Mouse (Mus musculus) heart, adult 2 months (tissue): ENCODE data around the gene Hltf. TPM values are rescaled to one million over a fixed set of nuclear protein-coding genes. Genes with fewer than 3 reads are reported as not detected.
A peak's percentile ranks its signal among the peaks of the same experiment; 100 is the strongest.
"Not testable (repeated sequence)": the region's sequence is repeated elsewhere in the genome, so short reads cannot be mapped to it uniquely, and the experiment has no call there.

Source experiments
- DNase-seq, 2 experiments: peaks; one replicate each; pipeline ENCODE4 v3.0.0; 2021
- H3K27ac ChIP-seq: fragments of 200-600 bp; 2 replicates; pipeline ENCODE4 v1.8.1; 2022
- H3K27me3 ChIP-seq: fragments of 200-500 bp; 2 replicates; pipeline ENCODE4 v1.6.1; 2012; ENCODE audit warnings: mild to moderate bottlenecking, low read length, inconsistent platforms, mixed read lengths; ENCODE audit not compliant: control insufficient read depth, insufficient read depth
- H3K36me3 ChIP-seq: fragments of 200-500 bp; 2 replicates; pipeline ENCODE4 v1.6.1; 2012; ENCODE audit warnings: low read length, inconsistent platforms; ENCODE audit not compliant: control insufficient read depth, insufficient read depth
- H3K4me1 ChIP-seq: fragments of 200-500 bp; 2 replicates; pipeline ENCODE4 v1.6.1; 2011; ENCODE audit warnings: low read length; ENCODE audit not compliant: control insufficient read depth, insufficient read depth
- H3K4me3 ChIP-seq: fragments of 200-600 bp; 2 replicates; pipeline ENCODE4 v1.8.1; 2022
- H3K79me2 ChIP-seq: fragments of 200-500 bp; replicated peaks from 2 replicates; pipeline ENCODE4 v1.6.1; 2012; ENCODE audit warnings: mild to moderate bottlenecking, inconsistent platforms, low read length, moderate library complexity, mixed read lengths; ENCODE audit not compliant: control insufficient read depth, insufficient read depth
- H3K9ac ChIP-seq: fragments of 200-500 bp; 2 replicates; pipeline ENCODE4 v1.6.1; 2012; ENCODE audit warnings: low read depth, mild to moderate bottlenecking, control low read depth, inconsistent platforms, low read length, mixed read lengths
- CTCF ChIP-seq: fragments of 200-600 bp; IDR thresholded peaks from 2 replicates; pipeline ENCODE4 v1.8.1; 2022; ENCODE audit warnings: antibody characterized with exemption, mild to moderate bottlenecking, moderate library complexity
- EP300 ChIP-seq: fragments of 200-500 bp; IDR thresholded peaks from 2 replicates; pipeline ENCODE4 v1.6.1; 2011; ENCODE audit warnings: low read depth, low read length, control low read depth; ENCODE audit not compliant: insufficient read depth
- POLR2A ChIP-seq: fragments of 200-500 bp; IDR thresholded peaks from 2 replicates; pipeline ENCODE4 v1.6.1; 2011; ENCODE audit warnings: mild to moderate bottlenecking, low read depth, low read length, control low read depth; ENCODE audit not compliant: insufficient read depth
- WGBS: fragments of 180-500 bp; shearing (Covaris S2); methylation state at CpG from one replicate; pipeline ENCODE4 v1.1.7; 2018; 5-methylcytosine and 5-hydroxymethylcytosine counted together
- intact Hi-C: fragments of 180-260 bp; cut with DNase I; formaldehyde crosslinking; loops from one replicate; pipeline ENCODE4 v1.15.1; 2025
- polyA plus RNA-seq: library from polyadenylated mRNA; depleted of rRNA; stranded (reverse); fragments of >200 nt; gene quantifications from 2 replicates; pipeline ENCODE4 v1.2.3, GENCODE M21; 2012
- total RNA-seq, 2 experiments: library from RNA; stranded (reverse); gene quantifications; 2 replicates each; pipeline ENCODE4 v1.2.3; 2021

Gene Hltf
- total and polyA plus RNA-seq, 3 experiments: 3.1 to 14.2 (median 11.9) TPM

DNA sequence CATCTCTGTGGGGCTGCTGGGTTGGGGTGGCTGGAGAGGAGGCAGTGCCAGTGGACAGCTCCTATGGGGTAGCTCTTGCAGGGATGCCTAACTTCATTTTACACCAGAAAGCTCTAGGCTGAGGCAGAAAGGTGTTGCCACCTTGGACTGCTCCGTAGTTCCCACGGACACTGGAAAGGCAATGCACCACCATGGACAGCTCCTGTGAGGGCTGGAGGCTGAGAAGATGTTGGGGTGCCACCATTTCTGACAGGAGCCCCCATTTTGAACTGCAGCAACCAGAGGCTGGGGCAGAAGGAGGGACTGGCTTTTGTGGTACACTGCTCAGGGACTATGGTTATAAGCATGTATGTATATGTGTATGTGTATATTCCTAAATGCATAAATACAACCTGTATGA lies 54.3 kb downstream of the Hltf start:
- no peaks in the 10 kb centered on the region for H3K27me3 ChIP-seq
- H3K4me3 ChIP-seq: no peak overlapping the region
- H3K36me3 ChIP-seq: no peaks in the 10 kb centered on the region; the same call in 1 of the 2 replicates
- 98% methylated on average over 2 of the region's 2 CpGs for WGBS
- intact Hi-C loops: no loop called here
- no peak for DNase-seq
- no peaks in the 10 kb centered on the region for H3K79me2 ChIP-seq
- TF ChIP-seq EP300 (no peak), CTCF (no peak), POLR2A (no peak)
- no peak overlapping the region for H3K27ac ChIP-seq
- H3K9ac ChIP-seq: no peak overlapping the region
- no peaks in the 10 kb centered on the region for H3K4me1 ChIP-seq

DNA sequence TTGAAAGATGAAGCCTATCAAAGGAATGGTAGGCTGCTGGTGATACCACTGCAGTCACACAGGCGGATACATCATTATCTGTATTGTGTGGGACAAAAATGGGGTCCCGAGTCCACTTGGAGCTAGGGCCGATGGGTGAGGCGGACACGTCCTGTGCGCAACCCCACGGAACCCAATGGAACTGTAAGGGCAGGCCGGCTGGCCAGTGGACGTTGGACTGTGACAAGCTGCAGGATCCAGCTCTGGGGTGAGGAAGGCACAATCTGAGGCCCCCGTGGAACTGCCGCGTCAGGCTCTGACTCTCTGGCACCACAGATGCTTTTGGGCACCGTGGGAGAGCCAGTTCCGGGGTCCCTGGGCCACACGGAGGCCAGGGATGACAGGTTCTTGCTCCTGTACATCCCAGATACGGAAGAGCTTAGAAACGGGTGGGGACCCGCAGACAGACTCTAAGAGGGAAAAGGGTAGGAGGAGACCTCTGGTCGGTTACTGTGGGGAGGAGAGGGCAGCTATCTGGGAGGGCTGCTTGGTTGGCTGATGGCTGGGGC lies 61.5 kb downstream of the Hltf start:
- H3K27me3 ChIP-seq: no peaks in the 10 kb centered on the region
- DNase-seq: no peak
- no peak overlapping the region for H3K27ac ChIP-seq
- H3K79me2 ChIP-seq: no peaks in the 10 kb centered on the region
- no peak overlapping the region for H3K9ac ChIP-seq
- TF ChIP-seq EP300 (no peak), CTCF (no peak), POLR2A (no peak)
- no peak overlapping the region for H3K4me3 ChIP-seq
- no peaks in the 10 kb centered on the region; the same call in 1 of the 2 replicates for H3K36me3 ChIP-seq
- WGBS: 82% methylated on average over 19 of the region's 19 CpGs
- intact Hi-C loops: no loop called here
- no peaks in the 10 kb centered on the region for H3K4me1 ChIP-seq

DNA sequence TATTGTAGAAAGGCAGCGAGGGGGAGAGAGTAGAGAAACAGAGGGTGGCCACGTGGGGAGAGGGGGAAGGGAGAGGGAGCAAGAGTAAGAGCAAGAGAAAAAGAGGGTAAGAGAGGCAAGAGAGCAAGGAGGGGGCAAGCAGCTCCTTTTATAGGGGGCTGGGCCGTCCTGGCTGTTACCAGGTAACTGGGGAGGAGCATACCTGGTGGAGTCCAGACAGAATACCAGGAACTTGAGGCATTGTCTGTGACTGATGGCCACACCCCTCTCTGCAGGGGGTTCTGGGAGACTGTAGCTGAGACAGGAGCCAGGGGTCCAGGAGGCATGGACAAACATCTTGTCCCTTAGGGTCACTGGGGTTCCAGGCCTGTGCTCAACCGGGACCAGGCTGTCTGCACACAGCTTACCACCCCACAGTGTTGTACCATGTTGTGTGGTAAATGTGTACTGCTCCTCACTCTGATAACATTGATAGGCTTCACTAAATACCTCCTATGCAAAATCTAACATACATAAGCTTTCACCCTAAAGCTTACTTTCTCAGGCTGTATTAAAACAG lies 62.2 kb downstream of the Hltf start:
- no peak for DNase-seq
- H3K79me2 ChIP-seq: no peaks in the 10 kb centered on the region
- intact Hi-C loops: no loop called here
- 83% methylated on average over 4 of the region's 4 CpGs for WGBS
- no peak overlapping the region for H3K4me3 ChIP-seq
- H3K27me3 ChIP-seq: no peaks in the 10 kb centered on the region
- no peak overlapping the region for H3K9ac ChIP-seq
- no peak overlapping the region for H3K27ac ChIP-seq
- TF ChIP-seq EP300 (no peak), CTCF (no peak), POLR2A (no peak)
- no peaks in the 10 kb centered on the region; the same call in 1 of the 2 replicates for H3K36me3 ChIP-seq
- H3K4me1 ChIP-seq: no peaks in the 10 kb centered on the region

DNA sequence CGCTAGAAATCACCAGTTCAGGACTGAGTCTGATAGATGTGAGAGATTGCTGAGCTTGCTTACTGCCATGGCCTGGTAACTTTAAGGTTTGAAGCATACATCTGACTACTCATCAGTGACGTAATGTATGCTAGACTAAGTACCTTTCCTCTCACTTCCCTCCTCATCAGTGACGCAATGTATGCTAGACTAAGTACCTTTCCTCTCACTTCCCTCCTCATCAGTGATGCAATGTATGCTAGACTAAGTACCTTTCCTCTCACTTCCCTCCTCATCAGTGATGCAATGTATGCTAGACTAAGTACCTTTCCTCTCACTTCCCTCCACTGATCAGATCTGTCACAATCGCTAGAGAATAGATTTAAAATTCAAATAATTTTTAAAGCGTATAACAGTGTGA lies 64.0 kb downstream of the Hltf start:
- H3K27me3 ChIP-seq, H3K36me3 ChIP-seq: not testable (repeated sequence)
- WGBS: 93% methylated on average over 5 of the region's 5 CpGs

DNA sequence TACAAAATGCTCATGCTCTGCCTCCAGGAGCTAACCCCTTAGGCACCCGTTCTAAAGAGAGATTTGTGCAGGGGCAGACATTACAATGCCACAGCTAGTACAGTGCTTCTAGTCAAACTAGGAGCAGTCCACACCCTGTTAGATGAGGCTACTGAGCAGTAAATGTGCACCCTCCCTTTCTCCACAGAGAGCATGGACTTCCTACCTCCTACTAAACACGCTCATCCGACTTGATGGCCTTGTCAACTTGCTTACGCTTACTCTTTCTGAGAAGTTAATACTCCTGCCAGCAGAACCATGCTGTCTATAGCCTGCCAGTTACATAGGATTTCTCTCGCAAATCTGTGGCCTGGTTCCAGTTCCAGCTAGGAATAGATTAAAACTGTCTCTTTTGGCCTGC lies 68.0 kb downstream of the Hltf start:
- Histone ChIP-seq H3K4me1 (peaks cover 4% of the 10 kb centered on the region; the same call in 1 of the 2 replicates), H3K4me3 (no peak overlapping the region), H3K36me3 (peaks cover 2% of the 10 kb centered on the region; the same call in 1 of the 2 replicates), H3K79me2 (no peaks in the 10 kb centered on the region), H3K9ac (no peak overlapping the region), H3K27ac (no peak overlapping the region), H3K27me3 (no peaks in the 10 kb centered on the region)
- intact Hi-C loops: no loop called here
- DNase-seq: no peak
- WGBS: 84% methylated on average over 5 of the region's 5 CpGs
- TF ChIP-seq EP300 (no peak), CTCF (no peak), POLR2A (no peak)

More for the DNA sequence above, 64.0 kb downstream of the Hltf start:
- H3K4me3 ChIP-seq, H3K27ac ChIP-seq, intact Hi-C loops, DNase-seq, H3K9ac ChIP-seq, H3K4me1 ChIP-seq, H3K79me2 ChIP-seq: not testable (repeated sequence)

DNA sequence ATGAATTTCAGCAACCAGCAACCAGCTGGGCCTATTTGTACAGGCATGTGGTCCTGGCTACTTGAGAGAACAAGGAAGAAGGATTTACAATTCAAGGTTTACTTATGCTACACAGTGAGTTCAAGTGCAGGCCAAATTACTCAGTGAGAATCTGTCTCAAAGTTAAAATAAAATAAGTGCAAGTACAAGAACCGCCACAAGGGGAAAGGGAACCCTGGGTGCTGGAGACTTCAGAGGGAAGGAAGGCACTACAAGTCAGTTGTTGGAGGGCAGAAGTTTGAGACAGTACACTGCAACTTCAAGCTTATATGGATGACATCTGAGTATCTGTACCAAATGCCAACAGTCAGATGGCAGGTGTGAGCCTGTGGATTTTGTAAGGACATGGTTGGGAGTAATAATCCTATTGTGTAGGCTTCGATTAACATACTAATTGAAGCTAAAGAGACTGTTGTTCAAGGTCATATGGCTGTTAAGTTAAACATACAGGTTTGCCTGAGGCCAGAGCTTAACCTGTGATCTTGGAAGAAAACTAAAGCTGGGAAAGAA lies 69.5 kb downstream of the Hltf start:
- WGBS: 92% methylated on average over 2 of the region's 2 CpGs
- Histone ChIP-seq H3K4me3 (no peak overlapping the region), H3K79me2 (no peaks in the 10 kb centered on the region), H3K27me3 (no peaks in the 10 kb centered on the region), H3K9ac (no peak overlapping the region), H3K4me1 (peaks cover 9% of the 10 kb centered on the region; the same call in 1 of the 2 replicates), H3K27ac (no peak overlapping the region), H3K36me3 (peaks cover 2% of the 10 kb centered on the region; the same call in 1 of the 2 replicates)
- intact Hi-C loops: no loop called here
- DNase-seq: no peak
- TF ChIP-seq CTCF: peak; percentile 31
- TF ChIP-seq POLR2A: no peak
- TF ChIP-seq EP300: no peak
